Mouse (Mus musculus) heart, embryonic 10.5 days (tissue): ENCODE measurements around the gene Cnih3. TPM values are rescaled to one million over a fixed set of nuclear protein-coding genes. Genes with fewer than 3 reads are reported as not detected.

Experiments
- DNase-seq: peaks from one replicate; pipeline ENCODE4 v3.0.0-alpha.2; 2017; ENCODE audit warnings: low spot score
- H3K27ac ChIP-seq: fragments of 300-500 bp; sonication (generic); 2 replicates; pipeline ENCODE4 v1.5.1; 2016; ENCODE audit warnings: mild to moderate bottlenecking
- H3K27me3 ChIP-seq: fragments of 300-500 bp; sonication (generic); 2 replicates; pipeline ENCODE4 v1.6.1; 2016; ENCODE audit warnings: mild to moderate bottlenecking; ENCODE audit not compliant: poor library complexity, insufficient read depth, severe bottlenecking
- H3K36me3 ChIP-seq: fragments of 300-500 bp; sonication (generic); 2 replicates; pipeline ENCODE4 v1.6.1; 2016; ENCODE audit warnings: mild to moderate bottlenecking, moderate library complexity
- H3K4me1 ChIP-seq: fragments of 300-500 bp; sonication (generic); 2 replicates; pipeline ENCODE4 v1.6.1; 2016; ENCODE audit warnings: mild to moderate bottlenecking
- H3K4me3 ChIP-seq: fragments of 300-500 bp; sonication (generic); 2 replicates; pipeline ENCODE4 v1.5.1; 2016; ENCODE audit warnings: mild to moderate bottlenecking, moderate library complexity
- H3K9me3 ChIP-seq: fragments of 300-500 bp; sonication (generic); 2 replicates; pipeline ENCODE4 v1.6.1; 2016; ENCODE audit warnings: mild to moderate bottlenecking, moderate library complexity
- WGBS: fragments of 180-500 bp; shearing (Covaris S2); methylation state at CpG from one replicate; pipeline ENCODE4 v1.1.7; 2016; 5-methylcytosine and 5-hydroxymethylcytosine counted together
- polyA plus RNA-seq: library from polyadenylated mRNA; unstranded; fragments of >200 nt; fragmentation: Nextera tagmentation; extraction: Ambion mirVana; gene quantifications from 2 replicates; pipeline ENCODE4 v1.2.1, GENCODE M21; 2016

The Cnih3 gene
- polyA plus RNA-seq, 1 experiment from 2014 or later, result 0.14 TPM

DNA sequence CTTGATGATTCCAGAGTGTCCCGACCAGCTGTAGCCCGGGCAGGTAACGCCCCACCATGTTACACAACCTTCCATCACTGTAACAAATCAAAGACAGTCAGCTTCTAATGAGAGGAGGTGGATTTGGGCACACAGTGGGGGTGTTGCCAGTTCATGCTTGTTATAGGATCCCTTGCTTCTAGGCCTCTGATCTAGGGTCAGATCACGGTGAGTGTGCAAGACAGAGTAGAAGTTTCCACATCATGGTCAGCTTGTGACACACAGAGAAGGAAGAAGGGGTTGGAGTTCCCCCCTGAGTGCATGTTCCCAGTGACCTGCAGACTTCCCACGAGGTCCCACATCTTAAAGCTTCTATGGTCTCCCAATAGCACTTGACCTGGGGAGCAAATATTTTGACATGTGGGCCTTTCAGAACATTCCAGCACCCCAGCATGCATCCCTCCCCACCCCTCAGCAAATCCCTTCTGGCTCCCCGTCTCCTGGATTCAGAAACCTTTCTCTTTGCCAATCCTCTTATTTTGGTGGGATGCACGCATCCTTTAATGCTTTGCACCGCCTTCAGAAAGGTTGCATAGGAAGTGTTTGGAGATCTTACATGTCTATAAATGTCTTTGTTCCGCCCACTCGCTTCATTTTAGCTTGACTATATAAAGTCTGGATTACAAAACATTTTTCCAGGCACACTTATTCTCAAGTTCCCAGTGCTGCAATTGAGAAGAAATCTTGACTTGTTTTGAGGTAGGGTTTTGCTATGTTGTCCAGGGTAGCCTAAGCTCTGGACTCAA lies 24.6 kb upstream of the Cnih3 start:
- H3K27ac ChIP-seq, result no peak overlapping the region
- H3K27me3 ChIP-seq, result no peaks in the 10 kb centered on the region
- 86% methylated on average over 10 of the region's 10 CpGs for WGBS
- H3K36me3 ChIP-seq, result no peaks in the 10 kb centered on the region
- H3K9me3 ChIP-seq, result no peaks in the 10 kb centered on the region
- peak; percentile 41 for DNase-seq
- no peaks in the 10 kb centered on the region for H3K4me1 ChIP-seq
- no peak overlapping the region for H3K4me3 ChIP-seq

DNA sequence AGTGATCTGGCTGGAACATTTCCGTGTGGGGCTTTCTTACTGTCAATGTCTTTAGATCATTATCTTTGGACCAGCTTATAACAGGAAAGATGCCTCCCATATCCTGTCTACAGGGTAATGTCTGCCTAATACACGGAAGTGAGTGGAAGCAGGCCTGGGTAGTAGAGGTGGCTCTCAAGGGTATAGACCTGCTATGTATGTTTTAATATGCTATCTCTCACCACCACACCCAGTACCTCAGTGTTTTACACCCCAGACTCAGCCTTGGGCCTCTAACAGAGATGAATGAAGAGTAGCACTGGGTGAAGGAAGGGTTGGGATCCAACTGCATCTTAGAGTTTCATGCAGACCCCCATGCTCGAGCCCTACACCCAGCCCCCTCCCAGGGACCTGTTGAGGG lies 23.3 kb upstream of the Cnih3 start:
- Histone ChIP-seq H3K4me3 (no peak overlapping the region), H3K9me3 (no peaks in the 10 kb centered on the region), H3K27ac (no peak overlapping the region), H3K4me1 (no peaks in the 10 kb centered on the region), H3K36me3 (no peaks in the 10 kb centered on the region), H3K27me3 (no peaks in the 10 kb centered on the region)
- WGBS, result 63% methylated on average over 3 of the region's 3 CpGs
- peak; percentile 72 for DNase-seq

DNA sequence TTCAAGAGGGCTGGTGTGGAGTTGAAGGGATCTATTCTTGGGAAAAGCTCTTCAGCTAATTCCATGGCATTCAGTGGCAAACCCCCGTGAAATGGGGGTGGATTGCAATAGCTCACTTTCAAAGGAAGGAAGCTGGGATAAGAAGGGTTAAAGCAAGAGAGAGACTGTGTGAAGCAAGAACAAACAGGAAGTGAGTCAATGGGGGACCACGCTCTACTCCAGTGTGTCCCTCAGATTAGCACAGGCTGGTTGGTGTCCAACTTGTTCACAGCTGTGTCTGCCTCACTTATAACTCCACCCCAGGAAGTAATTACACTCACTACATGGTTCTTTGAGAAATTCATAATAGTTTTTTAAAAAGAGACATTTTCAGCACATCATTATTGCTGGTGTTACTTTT lies 19.8 kb upstream of the Cnih3 start:
- no peak for DNase-seq
- 51% methylated on average over 2 of the region's 2 CpGs for WGBS
- Histone ChIP-seq H3K27me3 (no peaks in the 10 kb centered on the region), H3K36me3 (no peaks in the 10 kb centered on the region), H3K4me3 (no peak overlapping the region), H3K27ac (0 out of 2 replicates have a peak overlapping the region, but pooled peaks have one; percentile 16), H3K9me3 (0 out of 2 replicates have a peak, but pooled peaks cover 4% of the 10 kb centered on the region), H3K4me1 (no peaks in the 10 kb centered on the region)

DNA sequence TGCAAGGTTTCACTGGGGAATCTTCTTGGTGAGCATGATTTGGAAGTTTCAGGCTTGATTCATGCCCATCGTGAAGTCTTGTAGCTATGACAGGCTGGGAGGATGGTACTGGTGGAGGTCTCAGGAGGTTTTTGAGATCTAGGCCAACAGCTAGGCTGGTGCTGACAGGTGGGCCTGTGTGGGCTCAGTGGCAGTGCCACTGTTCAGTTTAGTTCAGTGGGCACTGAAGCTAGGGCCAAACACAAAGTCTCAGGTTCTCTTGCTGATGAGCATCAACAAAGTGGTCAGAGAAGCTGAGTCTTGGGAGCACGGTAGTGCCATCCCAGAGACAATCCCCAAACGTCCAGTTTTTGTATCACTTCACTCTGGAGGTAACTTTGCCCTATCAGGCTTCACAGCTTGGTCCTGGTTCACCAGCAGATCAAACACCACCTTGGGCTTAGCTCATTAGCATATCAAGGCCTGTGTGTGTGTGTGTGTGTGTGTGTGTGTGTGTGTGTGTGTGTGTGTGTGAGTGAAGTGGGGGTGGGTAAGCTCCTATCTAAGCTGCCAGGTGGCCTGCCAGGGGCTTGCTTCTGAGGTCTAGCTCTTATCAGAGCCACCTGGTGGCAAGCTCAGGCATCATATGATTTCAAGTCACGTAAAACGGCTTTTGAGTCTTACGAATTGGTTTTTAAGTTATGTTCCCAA lies 18.0 kb upstream of the Cnih3 start:
- no peak overlapping the region for H3K4me3 ChIP-seq
- WGBS, result 79% methylated on average over 6 of the region's 6 CpGs
- H3K27me3 ChIP-seq, result no peaks in the 10 kb centered on the region
- H3K27ac ChIP-seq, result no peak overlapping the region; the same call in 1 of the 2 replicates
- no peaks in the 10 kb centered on the region for H3K4me1 ChIP-seq
- DNase-seq, result peak; percentile 95
- 0 out of 2 replicates have a peak, but pooled peaks cover 4% of the 10 kb centered on the region for H3K9me3 ChIP-seq
- H3K36me3 ChIP-seq, result no peaks in the 10 kb centered on the region

DNA sequence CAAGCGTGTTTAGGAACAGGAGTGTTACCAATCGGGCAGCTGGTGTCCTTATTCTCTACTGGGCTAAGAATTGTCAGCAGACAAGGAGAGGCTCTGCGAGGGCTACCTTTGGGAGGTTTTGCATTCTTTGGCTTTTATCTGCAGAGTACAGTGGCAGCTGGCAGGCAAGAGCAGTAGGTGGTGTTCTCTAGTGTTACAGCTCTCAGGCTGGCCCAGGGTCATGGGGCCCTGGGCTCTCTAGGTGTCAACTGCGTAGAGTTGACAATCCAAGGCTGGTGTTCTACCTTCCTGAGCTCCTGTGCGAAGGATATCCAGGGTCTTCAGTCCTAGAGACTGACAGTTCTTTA lies 17.4 kb upstream of the Cnih3 start:
- Histone ChIP-seq H3K4me1 (no peaks in the 10 kb centered on the region), H3K27ac (peak overlapping the region; percentile 23; the same call in 1 of the 2 replicates), H3K9me3 (0 out of 2 replicates have a peak, but pooled peaks cover 4% of the 10 kb centered on the region), H3K27me3 (no peaks in the 10 kb centered on the region), H3K4me3 (no peak overlapping the region), H3K36me3 (no peaks in the 10 kb centered on the region)
- DNase-seq, result peak; percentile 83
- 85% methylated on average over 5 of the region's 5 CpGs for WGBS

DNA sequence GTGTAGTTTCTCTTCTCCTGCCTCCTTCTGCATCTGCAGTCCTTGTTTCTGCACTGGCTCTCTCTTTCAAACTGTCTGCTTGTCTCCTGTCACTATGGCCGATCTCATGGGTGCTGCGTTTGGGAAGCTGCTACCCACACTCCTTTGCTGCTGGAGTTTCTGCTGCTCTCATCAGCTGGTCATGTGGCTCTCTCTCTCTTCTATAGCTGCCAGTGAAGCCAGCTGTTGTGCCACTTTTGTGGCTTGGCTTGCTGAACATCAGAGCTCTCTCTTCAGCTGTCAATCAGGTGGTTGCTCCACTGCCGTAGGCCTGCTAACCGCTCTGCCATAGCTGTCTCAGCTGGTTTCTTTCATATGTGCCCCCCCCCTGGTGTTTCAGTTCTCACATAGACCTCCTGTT lies 17.0 kb upstream of the Cnih3 start:
- Histone ChIP-seq H3K36me3 (no peaks in the 10 kb centered on the region), H3K9me3 (0 out of 2 replicates have a peak, but pooled peaks cover 4% of the 10 kb centered on the region), H3K4me3 (no peak overlapping the region), H3K4me1 (no peaks in the 10 kb centered on the region), H3K27ac (peak overlapping the region; percentile 23; the same call in 1 of the 2 replicates), H3K27me3 (no peaks in the 10 kb centered on the region)
- WGBS, result 91% methylated on average over 4 of the region's 4 CpGs
- DNase-seq, result no peak

DNA sequence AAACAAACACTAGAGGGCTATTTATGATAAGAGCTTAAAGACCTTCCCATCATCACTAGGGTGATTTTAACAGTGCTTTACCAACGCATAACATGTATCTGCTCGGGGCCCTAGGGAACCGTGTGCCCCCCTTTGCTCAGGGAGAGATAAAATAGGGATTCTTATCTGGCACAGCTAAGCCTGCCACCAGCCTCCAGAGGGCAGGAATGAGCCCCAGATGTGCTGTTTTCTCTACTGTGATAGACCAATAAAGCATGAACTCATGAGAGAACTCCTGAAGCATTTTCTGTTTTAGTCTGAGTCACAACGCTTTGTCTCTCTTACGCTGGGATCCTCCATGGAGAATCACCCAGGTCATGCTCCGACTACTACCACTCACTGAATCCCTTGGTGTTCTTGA lies 15.6 kb upstream of the Cnih3 start:
- no peaks in the 10 kb centered on the region for H3K4me1 ChIP-seq
- H3K36me3 ChIP-seq, result no peaks in the 10 kb centered on the region
- H3K27me3 ChIP-seq, result no peaks in the 10 kb centered on the region
- no peak overlapping the region for H3K27ac ChIP-seq
- DNase-seq, result no peak
- 0 out of 2 replicates have a peak, but pooled peaks cover 4% of the 10 kb centered on the region for H3K9me3 ChIP-seq
- WGBS, result 89% methylated on average over 6 of the region's 6 CpGs
- H3K4me3 ChIP-seq, result no peak overlapping the region

DNA sequence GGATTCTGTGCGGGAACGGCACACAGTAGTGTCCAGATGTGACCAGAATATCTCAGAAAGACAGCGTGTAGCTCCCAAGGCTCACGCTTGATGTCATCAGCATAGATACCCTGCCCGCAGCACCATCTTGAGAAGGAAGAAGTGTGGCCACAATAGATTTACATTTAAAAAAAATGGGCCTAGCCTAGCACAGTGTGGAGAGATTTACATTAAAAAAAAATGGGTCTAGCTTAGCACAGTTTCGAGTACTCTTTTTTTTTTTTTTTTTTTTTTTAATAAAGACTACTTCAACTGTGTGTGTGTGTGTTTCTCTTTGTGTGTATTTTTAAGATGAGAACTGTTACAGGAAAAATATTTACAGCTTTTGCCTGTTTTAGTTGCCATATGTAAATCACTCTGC lies 13.3 kb upstream of the Cnih3 start:
- H3K4me1 ChIP-seq, result no peaks in the 10 kb centered on the region
- H3K27ac ChIP-seq, result no peak overlapping the region
- H3K27me3 ChIP-seq, result no peaks in the 10 kb centered on the region
- H3K36me3 ChIP-seq, result no peaks in the 10 kb centered on the region
- WGBS, result 80% methylated on average over 6 of the region's 6 CpGs
- H3K4me3 ChIP-seq, result no peak overlapping the region
- H3K9me3 ChIP-seq, result 0 out of 2 replicates have a peak, but pooled peaks cover 4% of the 10 kb centered on the region
- no peak for DNase-seq

DNA sequence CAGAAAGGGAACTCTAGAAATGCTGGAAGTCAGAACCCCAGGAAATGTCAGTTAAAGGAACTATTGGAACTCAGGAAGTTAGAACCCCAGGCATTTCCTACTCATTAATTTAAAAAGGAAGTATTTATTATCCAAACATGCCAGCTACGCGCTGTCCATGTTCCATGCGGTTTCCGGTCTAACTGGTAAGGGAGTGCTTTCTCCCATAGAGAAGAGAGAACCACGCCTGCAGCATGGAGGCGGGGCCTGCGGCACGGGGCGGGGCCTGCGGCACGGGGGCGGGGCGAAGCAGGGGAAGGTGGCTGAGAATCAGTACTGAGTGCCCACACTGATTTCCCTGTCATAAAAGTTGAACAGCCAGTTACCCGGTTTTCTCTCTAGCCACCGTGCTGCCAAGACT lies 6.9 kb upstream of the Cnih3 start:
- no peak overlapping the region for H3K27ac ChIP-seq
- no peak overlapping the region for H3K4me3 ChIP-seq
- peaks cover 5% of the 10 kb centered on the region for H3K4me1 ChIP-seq
- no peaks in the 10 kb centered on the region for H3K9me3 ChIP-seq
- peaks cover 30% of the 10 kb centered on the region for H3K27me3 ChIP-seq
- WGBS, result 23% methylated on average over 15 of the region's 15 CpGs
- no peak for DNase-seq
- no peaks in the 10 kb centered on the region for H3K36me3 ChIP-seq

DNA sequence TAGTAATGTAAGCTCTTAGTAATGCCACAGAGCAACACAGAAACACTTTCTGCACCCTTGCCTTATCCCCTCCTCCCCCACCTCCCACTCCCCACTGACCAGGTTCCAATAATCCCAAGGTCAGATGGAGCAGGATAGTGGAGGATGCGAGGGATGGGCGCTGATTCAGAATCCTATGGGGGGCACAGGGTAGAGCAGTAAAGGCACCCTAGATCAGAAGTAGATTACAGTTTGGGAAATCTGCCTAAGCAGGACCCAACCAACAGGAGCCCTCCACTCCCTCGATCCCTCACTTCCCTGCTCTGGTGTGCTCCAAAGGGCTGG lies 423 bp upstream of the Cnih3 start:
- 3% methylated on average over 3 of the region's 3 CpGs for WGBS
- Histone ChIP-seq H3K36me3 (no peaks in the 10 kb centered on the region), H3K27me3 (peaks cover 80% of the 10 kb centered on the region), H3K27ac (peak overlapping the region; percentile 83), H3K4me3 (peak overlapping the region; percentile 68), H3K4me1 (peaks cover 19% of the 10 kb centered on the region), H3K9me3 (no peaks in the 10 kb centered on the region)
- DNase-seq, result no peak

DNA sequence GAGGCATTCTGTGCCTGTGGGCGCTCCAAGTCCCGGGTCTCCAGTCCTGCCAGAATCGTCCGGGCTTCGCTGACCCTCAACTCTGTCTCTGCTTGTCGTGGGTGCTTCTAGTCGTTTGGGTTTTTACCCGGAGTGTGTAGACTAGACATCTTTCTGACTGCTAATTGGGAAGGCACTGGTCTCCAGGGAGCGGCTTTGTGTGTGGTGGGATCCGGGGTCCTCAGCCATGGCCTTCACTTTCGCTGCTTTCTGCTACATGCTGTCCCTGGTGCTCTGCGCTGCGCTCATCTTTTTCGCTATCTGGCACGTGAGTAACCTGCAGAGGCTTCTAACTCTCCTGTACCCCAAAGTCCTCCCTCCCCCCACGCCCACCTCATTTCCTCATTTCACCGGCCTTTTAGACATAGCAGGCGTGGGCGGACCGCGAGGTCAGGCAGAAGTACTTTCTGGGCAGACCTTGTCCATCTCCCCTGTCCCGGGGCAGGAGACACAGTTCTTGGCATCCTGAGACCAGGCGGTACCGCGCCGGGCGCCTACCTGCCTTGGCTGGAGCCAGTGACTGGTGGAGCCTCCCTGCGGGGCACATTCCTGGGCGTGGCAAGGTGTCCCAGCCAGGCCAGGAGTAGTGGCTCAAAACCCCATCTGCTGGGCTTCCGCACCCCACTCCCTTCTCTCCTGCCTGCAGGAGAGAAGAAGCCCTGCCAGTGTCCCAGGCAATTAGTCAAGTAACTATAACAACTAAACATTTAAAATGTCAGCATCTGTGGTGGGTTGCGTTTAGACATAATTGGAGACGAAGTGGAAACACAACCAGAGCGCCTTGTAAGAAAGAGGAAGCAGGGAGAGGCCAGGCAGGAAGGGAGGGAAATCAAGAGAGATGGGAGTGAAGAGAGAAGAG lies 1.0 kb downstream of the Cnih3 start:
- H3K9me3 ChIP-seq, result no peaks in the 10 kb centered on the region
- peaks cover 19% of the 10 kb centered on the region for H3K4me1 ChIP-seq
- peak overlapping the region; percentile 68 for H3K4me3 ChIP-seq
- H3K27ac ChIP-seq, result no peak overlapping the region
- 4% methylated on average over 33 of the region's 33 CpGs for WGBS
- H3K27me3 ChIP-seq, result peaks cover 67% of the 10 kb centered on the region
- no peak for DNase-seq
- no peaks in the 10 kb centered on the region for H3K36me3 ChIP-seq

DNA sequence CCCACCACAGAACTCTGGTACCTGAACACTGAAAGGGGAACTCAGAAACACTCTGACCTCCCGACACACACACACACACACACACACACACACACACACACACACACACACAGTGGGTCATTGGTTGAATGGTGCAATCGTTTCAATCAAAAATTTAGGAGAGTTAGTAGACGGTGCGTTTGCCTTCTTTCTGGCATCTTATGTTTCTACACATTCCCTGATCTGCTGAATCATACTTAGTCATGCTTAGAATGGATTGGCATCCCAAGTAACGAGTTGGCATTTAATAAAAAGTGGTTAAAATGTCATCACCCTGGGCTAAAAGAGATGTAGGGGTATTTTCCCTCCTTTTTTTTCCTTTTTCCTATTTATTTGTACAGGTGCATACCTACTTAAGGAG lies 3.3 kb downstream of the Cnih3 start:
- H3K4me1 ChIP-seq, result peaks cover 19% of the 10 kb centered on the region
- no peaks in the 10 kb centered on the region for H3K36me3 ChIP-seq
- H3K4me3 ChIP-seq, result no peak overlapping the region
- no peak overlapping the region for H3K27ac ChIP-seq
- H3K9me3 ChIP-seq, result no peaks in the 10 kb centered on the region
- no peak for DNase-seq
- WGBS, result 89% methylated on average over 5 of the region's 5 CpGs
- H3K27me3 ChIP-seq, result peaks cover 52% of the 10 kb centered on the region

DNA sequence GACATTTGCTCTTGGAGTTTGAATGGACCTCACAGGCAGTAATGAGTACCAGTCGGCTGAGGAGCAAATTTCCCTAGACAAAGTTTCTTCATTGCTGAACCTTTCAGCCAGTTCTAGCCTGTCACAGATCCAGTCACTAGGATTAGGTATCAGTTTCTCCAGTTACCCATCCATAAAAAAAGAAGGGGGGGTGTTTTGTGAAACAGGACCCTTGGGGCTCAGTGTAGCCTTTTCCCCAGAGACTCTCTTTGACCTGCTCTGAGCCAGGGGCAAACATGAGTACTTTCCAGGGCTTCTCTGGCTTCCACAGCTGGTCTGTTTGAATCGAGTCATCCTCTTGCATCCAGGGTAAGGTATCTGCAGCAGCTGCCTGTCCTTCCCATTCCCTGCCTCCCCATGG lies 5.4 kb downstream of the Cnih3 start:
- Histone ChIP-seq H3K27me3 (peaks cover 30% of the 10 kb centered on the region), H3K27ac (no peak overlapping the region), H3K4me3 (no peak overlapping the region), H3K4me1 (peaks cover 10% of the 10 kb centered on the region), H3K9me3 (no peaks in the 10 kb centered on the region), H3K36me3 (no peaks in the 10 kb centered on the region)
- WGBS, result 61% methylated on average over 2 of the region's 2 CpGs
- no peak for DNase-seq
